Mouse (Mus musculus) monocyte, adult 5-6 weeks (primary cell): ENCODE data around the gene Lclat1. TPM values are rescaled to one million over a fixed set of nuclear protein-coding genes. Genes with fewer than 3 reads are reported as not detected.
"Not testable (repeated sequence)": the region's sequence is repeated elsewhere in the genome, so short reads cannot be mapped to it uniquely, and the experiment has no call there.

ENCODE experiments used
- ATAC-seq: fragments of 153-309, 156-312 bp; replicated peaks from 2 replicates; pipeline ENCODE4 v1.8.0; 2017; ENCODE audit warnings: mild to moderate bottlenecking; ENCODE audit not compliant: low TSS enrichment, insufficient number of reproducible peaks, severe bottlenecking, poor library complexity, low FRiP score
- total RNA-seq: library from RNA; stranded (forward); fragments of 200-1000, 200-491, 200-594 nt; gene quantifications from 3 replicates; pipeline ENCODE4 v1.2.3, GENCODE M21; 2017

The Lclat1 gene
- total RNA-seq, 1 experiment from 2014 or later, result 6.3 TPM

DNA sequence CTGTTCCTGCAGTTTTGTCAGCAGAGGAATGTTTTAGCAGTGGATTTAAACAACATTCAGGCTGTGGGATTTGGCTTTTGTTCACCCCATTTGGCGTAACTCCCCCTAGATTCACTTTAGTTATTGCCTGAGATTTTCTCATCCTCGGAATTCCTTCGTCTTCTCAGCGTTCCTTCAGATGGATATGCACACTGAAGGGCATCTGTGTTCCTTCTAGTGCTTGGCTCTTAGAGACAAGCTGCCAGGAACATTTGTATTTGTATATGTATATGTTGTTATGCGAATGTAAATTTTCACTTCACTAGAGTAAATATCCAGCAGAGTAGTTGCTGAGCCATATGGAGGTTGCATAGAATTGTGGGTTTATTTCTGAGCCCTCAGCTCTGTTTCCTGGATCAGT, 12.8 kb downstream of the Lclat1 start:
- no peak for ATAC-seq

DNA sequence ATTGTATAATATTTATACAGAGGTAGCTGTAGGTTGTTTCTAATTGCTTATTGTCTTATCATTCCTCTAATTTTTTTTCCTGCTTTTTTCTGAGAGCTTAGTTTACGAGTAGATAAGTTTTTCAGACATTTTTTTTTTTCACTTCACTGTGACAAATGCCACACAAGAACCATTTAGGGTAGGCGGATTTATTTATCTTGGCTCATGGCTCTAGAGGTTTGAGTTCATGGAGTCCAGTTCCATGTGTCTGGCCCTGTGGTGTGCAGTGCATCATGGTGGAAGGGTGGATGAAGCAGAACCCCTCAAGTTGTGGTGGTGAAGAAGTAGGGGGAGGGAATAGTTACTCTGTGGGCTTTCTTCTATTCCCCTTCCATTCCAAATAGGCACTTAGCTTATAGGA, 13.9 kb downstream of the Lclat1 start:
- no peak for ATAC-seq

DNA sequence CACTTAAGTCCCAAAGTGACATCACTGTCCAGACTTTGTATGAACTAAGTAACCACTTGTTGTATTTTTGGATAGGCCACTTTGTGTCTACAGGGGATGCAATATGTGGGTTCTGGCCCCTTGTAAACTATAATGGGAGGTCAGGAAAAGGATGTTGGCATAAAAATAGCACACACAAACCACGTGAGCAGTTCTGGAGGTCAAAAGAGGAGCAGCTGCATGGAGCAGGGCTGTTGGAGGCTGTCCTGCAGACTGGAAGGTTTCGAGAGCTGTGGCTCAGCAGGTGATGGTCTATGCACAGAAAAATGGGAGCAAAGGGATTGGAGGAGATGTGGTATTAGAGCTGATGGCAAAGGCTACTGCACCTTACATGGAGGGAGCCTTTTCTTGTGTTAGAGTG, 18.6 kb downstream of the Lclat1 start:
- ATAC-seq, result no peak

DNA sequence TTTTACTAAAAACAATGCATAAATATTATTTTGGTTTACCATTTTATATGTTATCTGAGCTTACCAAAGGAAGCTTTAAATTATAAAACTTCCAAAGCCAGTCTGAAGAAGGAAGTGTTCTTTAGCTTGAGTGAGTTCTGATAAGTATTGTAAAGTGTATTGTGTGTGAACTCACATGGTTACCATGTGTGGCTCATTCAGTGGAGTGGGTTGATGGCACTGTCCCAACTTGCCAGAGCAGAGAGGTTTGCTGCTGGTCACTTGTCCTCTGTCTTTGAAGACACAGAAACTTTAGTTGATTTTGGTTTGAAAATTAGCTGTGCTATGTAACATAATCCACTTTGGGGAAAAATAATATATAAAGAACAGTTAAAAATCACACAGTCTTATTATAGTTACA, 19.1 kb downstream of the Lclat1 start:
- no peak for ATAC-seq

DNA sequence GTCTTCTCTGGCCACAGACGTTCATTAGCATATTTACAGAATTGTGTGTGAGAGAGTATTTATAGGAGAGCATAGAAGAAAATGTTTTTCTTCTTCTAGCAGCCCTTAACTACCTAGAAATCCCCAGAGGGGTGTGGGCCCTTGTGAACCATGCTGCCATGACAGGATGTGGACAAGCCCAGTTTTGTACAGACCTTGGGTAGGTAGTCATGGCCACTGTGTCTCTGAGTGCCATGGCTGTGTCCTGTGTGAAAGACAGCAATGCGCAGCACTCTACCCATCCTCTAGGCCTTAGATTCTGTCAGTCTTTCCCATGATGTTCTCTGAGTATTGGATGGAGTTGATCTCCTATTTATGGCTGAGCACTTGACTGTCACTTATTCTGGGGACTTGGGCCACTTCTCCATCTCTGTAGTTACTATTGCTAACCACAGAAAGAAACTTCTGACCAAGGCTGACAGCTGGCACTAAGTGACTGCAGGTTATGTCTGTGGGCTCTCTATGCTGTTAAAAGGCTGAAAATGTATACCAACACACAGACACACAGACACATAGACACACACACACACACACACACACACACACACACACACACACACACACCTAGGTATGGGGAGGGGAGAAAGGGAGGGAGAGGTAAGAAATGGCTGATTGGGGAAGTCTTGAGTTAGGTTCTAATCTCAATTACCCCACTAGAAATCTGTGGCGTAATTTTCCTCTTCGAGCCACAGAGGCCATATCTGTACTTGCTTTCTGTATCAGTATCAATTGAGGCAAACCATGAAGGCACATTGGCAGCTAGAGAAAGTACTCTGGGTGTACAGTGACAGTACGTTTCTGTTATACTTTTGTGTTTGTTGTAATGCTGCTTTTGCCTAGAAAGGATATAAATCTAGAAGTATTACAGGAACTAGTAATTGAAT, 29.0 kb downstream of the Lclat1 start:
- peak; percentile 47; the same call in 1 of the 2 replicates for ATAC-seq

DNA sequence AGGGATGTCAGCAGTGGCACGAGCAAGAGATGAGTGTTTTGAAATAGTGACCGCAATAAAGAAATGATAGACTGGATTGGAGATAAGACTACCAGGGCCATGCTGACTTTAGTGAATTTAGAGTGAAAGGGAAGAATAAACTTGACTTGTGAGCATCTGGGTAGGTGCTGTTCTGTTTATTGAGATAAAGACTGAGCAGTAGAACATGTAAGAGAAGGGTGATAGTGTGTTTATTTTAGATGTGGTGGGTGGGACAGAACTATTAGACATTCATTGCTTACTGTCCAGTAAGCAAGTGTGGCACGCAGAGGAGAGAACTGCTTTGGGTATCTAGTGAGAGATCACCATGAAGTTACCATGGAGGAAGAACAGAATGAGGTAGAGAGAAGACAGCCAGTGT, 30.4 kb downstream of the Lclat1 start:
- no peak for ATAC-seq

DNA sequence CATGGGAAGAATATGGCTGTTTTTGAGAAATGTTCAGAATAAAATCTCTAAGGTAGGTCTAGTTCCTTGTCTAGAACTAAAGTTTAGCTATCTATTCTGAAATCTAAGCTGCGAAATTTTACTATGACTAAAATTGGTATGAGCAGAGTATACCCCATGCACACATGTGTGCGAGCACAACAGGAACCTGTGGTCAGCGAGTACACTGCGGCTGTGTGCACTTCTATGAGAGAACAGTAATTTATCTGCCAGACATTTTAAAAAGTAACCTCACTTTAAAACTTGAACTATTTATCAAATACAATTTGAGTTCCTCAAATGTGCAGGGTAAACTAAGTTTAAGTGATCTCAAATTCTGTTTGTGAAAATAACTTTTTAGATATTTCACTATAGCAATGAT, 34.2 kb downstream of the Lclat1 start:
- no peak for ATAC-seq

DNA sequence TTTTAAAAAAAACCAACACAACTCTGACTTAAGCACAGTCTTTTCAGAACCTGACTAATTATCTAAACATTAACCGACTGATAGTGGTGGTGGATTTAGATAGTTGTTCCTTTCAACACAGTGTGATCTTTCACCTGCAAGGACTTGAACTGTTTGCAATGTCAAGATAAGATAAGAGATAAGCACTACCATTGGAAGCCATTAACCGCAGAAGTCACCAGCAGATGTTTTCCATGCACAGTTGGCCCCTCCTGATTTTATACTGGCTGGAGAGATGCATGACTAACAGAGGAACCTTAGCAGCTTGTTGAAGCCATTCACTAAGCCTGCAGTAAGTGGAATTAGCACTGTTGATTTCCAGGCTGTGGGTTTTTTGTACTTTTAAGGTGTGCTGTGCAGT, 34.7 kb downstream of the Lclat1 start:
- no peak for ATAC-seq

DNA sequence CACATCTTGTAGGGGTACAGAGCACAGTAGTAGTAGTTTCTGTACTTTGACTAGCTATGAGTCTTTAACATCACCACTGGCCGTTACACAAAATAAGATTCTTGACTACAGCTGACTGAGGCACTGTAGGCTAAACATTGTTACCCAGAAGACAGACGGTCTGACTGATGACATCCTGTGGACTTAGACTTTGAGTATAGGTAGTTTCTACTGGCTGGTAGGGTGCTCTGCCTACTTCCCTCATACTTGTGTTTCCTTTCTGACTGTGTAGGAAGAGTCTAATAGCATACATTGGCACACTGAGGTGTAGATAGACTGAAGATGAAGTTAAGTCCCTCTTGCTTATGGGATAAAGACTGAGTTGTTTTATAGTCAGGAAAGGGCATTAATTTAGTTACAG, 37.6 kb downstream of the Lclat1 start:
- no peak for ATAC-seq

DNA sequence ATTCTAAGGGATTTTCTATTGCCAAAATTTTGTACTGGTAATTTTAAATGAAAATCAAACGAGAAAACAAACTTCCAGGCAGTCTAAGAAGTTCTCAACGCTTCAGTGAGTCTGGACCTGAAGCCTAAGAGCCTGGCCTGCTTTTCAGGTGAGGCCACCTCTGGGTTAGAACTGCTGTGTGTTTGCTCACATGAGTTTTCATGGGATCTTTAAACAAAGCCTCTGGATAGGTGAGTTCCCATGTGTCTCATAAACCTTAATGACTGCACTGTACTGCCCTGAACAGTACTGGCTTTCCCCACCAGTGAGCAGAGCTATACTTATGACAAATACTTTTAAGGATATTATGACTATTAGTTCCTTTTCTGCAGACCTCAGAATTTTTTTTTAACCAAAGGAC, 40.8 kb downstream of the Lclat1 start:
- ATAC-seq, result no peak

DNA sequence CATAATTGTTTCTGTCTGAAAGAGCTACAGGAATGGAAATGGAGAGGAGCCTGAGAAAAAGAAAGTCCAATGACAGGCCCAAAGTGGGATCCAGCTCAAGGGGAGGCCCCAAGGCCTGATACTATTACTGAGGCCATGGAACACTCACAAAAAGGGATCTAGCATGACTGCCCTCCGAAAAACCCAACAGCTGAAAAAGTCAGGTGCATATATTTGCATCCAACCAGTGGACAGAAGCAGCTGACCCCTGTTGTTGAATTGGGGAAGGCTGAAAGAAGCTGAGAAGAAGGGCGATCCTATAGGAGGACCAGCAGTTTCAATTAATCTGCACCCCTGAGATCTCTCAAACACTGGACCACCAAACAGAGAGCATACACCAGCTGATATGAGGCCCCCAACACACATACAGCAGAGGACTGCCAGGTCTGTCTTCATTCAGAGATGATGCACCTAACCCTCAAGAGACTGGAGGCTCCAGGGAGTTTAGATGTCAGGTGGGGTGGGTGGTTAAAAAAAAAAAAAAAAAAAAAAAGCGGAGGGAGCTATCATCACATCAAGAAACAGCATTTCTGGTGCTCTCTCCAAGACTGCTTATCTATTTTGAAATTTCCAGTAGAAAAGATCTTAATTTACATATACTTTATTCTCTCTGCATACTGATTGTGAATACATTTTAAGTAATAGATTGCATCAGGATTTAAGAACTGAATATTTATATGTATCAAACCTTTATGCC, 45.2 kb downstream of the Lclat1 start:
- not testable (repeated sequence) for ATAC-seq

DNA sequence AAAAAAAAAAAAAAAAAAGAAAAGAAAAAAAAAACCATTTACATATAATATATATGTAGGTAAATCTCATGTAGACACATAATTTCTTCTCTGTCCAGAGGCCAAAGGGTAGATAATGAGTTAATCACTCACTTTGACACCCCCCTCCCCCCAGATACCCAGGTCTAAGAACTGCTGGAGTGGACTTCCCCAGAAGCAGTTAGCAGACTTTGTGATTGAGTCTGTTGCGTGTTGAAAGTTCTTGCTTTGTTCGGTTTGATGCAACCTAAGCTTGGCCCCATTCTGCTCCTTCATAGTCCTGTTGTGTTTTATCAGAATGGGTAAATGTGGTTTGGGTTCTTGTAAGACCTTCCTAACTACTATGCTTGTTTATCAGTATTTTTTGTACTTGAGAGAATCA, 45.9 kb downstream of the Lclat1 start:
- ATAC-seq, result no peak

DNA sequence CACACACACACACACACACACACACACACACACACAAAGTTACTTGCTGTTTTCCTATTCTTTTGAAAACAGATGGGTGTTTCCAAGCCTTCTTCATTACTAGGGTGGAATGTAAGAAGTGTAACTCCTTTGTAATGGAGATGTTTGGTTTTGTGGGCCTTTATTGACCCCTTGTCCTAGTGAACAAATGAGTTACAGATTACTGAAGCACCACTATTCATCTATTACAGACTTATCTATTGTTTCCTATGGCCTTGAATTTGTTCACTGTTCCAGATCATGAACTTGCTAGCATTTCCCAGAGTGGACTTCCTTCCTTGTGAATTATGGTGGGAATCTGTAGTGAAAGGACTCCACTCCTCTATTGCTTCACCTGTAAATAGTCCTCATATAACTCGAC, 48.8 kb downstream of the Lclat1 start:
- no peak for ATAC-seq

DNA sequence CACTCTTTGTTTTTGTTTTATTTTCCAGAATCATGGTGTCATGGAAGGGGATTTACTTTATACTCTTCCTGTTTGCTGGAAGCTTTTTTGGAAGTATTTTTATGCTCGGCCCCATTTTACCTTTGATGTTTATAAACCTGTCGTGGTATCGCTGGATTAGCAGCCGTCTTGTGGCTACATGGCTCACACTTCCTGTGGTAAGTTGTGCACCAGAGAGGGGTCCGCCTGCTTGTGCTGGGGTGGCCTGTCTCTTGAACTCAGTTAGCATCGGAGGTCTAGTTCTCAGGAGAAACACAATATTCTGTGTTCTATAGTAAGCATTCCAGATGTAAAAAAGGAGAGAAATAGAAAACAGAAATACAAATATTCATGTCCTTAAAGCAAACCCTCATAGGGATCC, 54.0 kb downstream of the Lclat1 start:
- ATAC-seq, result no peak

DNA sequence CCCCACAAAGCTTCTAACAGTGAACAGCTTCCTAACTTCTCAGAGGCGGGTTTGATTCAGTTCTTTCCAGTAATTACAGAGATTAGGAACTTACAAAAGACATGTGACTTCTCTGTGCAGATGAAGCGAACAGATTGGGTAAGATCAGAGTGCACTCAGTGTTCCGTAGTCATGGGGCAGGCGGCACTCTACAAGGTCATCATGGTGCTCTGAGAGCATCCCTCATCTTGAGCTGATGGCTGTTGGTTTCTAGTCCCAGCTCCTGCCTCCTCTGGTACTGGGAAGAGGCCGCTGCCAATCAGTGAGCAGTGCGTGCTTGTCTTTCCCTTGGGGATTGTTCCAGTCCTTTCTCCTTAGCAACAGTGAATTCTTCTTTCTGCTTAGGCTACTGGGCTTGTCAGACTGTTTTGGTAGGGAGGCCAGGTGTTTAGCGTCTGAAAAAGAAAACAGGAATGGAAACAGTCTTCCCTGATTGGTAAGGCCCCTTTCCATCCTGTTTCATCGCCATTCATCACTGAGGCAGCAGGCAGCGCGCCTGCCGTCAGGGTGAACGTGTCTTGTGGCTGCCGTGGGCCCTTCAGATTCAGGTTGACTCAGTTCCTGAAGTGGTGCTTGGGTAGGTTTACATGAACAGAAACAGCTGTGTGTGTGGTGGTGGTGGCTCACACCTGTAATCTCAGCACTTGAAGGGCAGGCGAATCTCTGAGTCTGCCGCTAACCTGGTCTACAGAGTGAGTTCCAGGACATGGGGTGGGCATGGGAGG, 54.8 kb downstream of the Lclat1 start:
- ATAC-seq, result no peak

DNA sequence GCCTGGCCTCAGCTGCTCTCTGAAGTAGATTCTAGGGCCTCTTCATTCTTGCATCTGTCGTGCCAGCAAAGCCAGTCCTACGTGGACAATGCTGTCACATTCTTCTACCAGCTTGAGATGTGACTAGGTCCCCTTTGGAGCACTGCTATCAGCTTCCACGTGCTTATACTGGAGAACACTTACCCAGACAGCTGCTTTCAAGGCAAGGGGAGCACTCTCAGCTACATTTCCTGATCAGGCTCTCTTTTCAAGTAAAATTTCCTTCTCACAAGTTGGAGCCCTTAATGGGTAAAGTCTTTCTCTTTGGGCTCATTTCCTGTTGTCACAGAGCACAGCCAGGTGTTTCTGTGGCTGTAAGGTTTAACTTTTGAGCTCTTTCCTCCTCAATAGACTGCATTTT, 55.8 kb downstream of the Lclat1 start:
- ATAC-seq, result no peak

DNA sequence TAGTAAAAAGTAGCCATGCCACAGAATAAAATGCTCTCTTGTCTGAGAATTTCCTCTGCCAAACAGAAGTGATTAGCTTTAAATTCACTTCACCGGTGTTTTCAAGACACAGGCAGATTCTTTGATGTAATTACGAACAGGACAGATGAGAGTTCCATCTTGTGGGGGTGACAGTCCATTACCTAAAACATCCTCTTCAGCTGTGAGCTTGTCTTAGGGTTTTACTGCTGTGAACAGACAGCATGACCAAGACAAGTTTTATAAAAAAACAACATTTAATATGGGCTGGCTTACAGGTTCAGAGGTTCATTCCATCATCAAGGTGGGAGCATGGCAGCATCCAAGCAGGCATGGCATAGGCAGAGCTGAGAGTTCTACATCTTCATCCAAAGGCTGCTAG, 56.3 kb downstream of the Lclat1 start:
- no peak for ATAC-seq

DNA sequence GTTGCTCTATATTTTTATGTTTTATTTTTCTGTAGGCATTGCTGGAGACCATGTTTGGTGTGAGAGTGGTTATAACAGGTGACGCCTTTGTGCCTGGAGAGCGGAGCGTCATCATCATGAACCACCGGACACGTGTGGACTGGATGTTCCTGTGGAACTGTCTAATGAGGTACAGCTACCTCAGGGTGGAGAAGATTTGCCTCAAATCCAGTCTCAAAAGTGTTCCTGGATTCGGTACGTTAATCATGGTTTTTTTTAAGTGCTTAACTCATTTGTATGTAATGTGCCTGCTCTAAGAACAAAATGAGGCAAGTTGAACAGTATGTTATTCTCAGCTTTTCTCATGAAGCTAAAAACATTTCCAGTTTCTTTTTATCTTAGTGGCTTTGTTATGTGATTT, 61.7 kb downstream of the Lclat1 start:
- ATAC-seq, result no peak

DNA sequence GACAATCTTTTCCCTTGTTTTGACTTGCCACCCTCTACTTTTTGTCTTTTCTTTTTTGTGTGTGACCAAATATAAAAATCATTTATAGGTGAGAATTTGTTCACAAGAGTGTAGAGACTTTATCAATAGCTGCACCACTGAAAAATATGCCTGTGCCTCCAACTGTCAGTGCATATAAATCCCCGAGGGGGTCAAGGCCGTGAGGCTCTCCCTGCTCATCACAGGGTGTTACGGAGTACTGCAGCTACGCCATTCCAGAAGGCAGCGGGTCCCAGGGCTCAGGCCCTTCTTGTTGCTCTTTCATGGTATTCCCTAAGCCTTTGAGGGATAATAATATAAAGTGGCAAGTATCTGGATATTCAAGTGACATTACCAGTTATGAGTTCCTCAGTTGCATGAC, 62.4 kb downstream of the Lclat1 start:
- no peak for ATAC-seq
